In genomic region chr1:38767812-38768211, GRCm38 (mm10) we compare ENCODE assay signal across 8 mouse cellular contexts.
DNase-seq lines count a peak whose midpoint lies in the region; ATAC-seq and TF ChIP-seq lines count a peak whose summit lies in the region.

No protein-coding gene starts in this region.

- peak; percentile 88 for TF ChIP-seq CTCF in midbrain, postnatal 0 days (IDR thresholded peaks at IDR 0.05)

- H3K9ac ChIP-seq in intestine, embryonic 15.5 days = no peak overlapping the region
- no peak overlapping the region for H3K9ac ChIP-seq in limb, embryonic 15.5 days
- no peak overlapping the region for H3K9ac ChIP-seq in midbrain, postnatal 0 days (replicated peaks; ENCODE audit: low read length, poor library complexity, severe bottlenecking)

- H3K27me3 ChIP-seq in intestine, embryonic 15.5 days (replicated peaks) = no peaks in the 10 kb centered on the region
- H3K27me3 ChIP-seq in limb, embryonic 15.5 days = no peaks in the 10 kb centered on the region
- no peaks in the 10 kb centered on the region for H3K27me3 ChIP-seq in midbrain, postnatal 0 days (ENCODE audit: insufficient read depth, low read length)
- no peaks in the 10 kb centered on the region for H3K27me3 ChIP-seq in splenic B cell, adult 2 months (ENCODE audit: control insufficient read depth, insufficient read depth, low read length, poor library complexity, severe bottlenecking)

- no peak overlapping the region for H3K4me3 ChIP-seq in intestine, embryonic 15.5 days (replicated peaks)
- H3K4me3 ChIP-seq in limb, embryonic 15.5 days = peak overlapping the region; percentile 19; the same call in 1 of the 2 replicates
- no peak overlapping the region for H3K4me3 ChIP-seq in midbrain, postnatal 0 days (ENCODE audit: low read depth, low read length)

- no peak for ATAC-seq in cerebellum, adult (ENCODE audit: insufficient number of reproducible peaks, low FRiP score, low TSS enrichment)
- ATAC-seq in intestine, embryonic 15.5 days = peak; percentile 57; the same call in 1 of the 2 replicates
- ATAC-seq in limb, embryonic 15.5 days (ENCODE audit: insufficient number of reproducible peaks, low FRiP score, low TSS enrichment, low read depth) = no peak
- ATAC-seq in midbrain, postnatal 0 days (ENCODE audit: low FRiP score) = peak; percentile 78

- peak overlapping the region; percentile 46 for H3K4me2 ChIP-seq in intestine, embryonic 15.5 days (replicated peaks)
- peak overlapping the region; percentile 35; the same call in 1 of the 2 replicates for H3K4me2 ChIP-seq in limb, embryonic 15.5 days
- no peak overlapping the region for H3K4me2 ChIP-seq in midbrain, postnatal 0 days (ENCODE audit: low read depth, low read length, poor library complexity, severe bottlenecking)

- no peak overlapping the region for H3K27ac ChIP-seq in intestine, embryonic 15.5 days
- H3K27ac ChIP-seq in limb, embryonic 15.5 days = peak overlapping the region; percentile 74; the same call in 1 of the 2 replicates
- no peak overlapping the region for H3K27ac ChIP-seq in midbrain, postnatal 0 days (ENCODE audit: low read depth, low read length)

- H3K4me1 ChIP-seq in intestine, embryonic 15.5 days (replicated peaks) = 0 out of 2 replicates have a peak, but pooled peaks cover 4% of the 10 kb centered on the region
- peaks cover 43% of the 10 kb centered on the region for H3K4me1 ChIP-seq in limb, embryonic 15.5 days
- no peaks in the 10 kb centered on the region; the same call in 1 of the 2 replicates for H3K4me1 ChIP-seq in midbrain, postnatal 0 days (ENCODE audit: insufficient read depth, low read length)

- H3K36me3 ChIP-seq in intestine, embryonic 15.5 days = no peaks in the 10 kb centered on the region
- no peaks in the 10 kb centered on the region for H3K36me3 ChIP-seq in limb, embryonic 15.5 days
- H3K36me3 ChIP-seq in midbrain, postnatal 0 days (ENCODE audit: insufficient read depth, low read length) = no peaks in the 10 kb centered on the region
- H3K36me3 ChIP-seq in splenic B cell, adult 2 months (ENCODE audit: control insufficient read depth, insufficient read depth, low read length, poor library complexity, severe bottlenecking) = no peaks in the 10 kb centered on the region

- H3K9me3 ChIP-seq in intestine, embryonic 15.5 days = no peaks in the 10 kb centered on the region
- H3K9me3 ChIP-seq in limb, embryonic 15.5 days = no peaks in the 10 kb centered on the region
- no peaks in the 10 kb centered on the region for H3K9me3 ChIP-seq in midbrain, postnatal 0 days (ENCODE audit: low read length)

- 12% methylated on average over 11 of the region's 11 CpGs for WGBS in intestine, embryonic 15.5 days
- WGBS in limb, embryonic 15.5 days = 8% methylated on average over 11 of the region's 11 CpGs
- 9% methylated on average over 11 of the region's 11 CpGs for whole genome bisulfite sequencing in midbrain, postnatal 0 days

- DNase-seq in cerebellum, adult 18-20 months = peak; percentile 38 to 58
- DNase-seq in embryo, embryonic 10 days (ENCODE audit: low spot score) = peak; percentile 90
- DNase-seq in gastrocnemius, postnatal 25 days = peak; percentile 41
- DNase-seq in midbrain, postnatal 0 days (ENCODE audit: low spot score) = peak; percentile 80
- DNase-seq in splenic B cell, adult 2 months (ENCODE audit: low read depth, low spot score) = peak; percentile 80

Comparison
In these comparisons a context has a peak if more than half of its experiments do, and no peak if none do; other contexts are left out.
1. ATAC-seq: peak in intestine, embryonic 15.5 days (single experiment) and midbrain, postnatal 0 days (single experiment); none in cerebellum, adult (single experiment) and limb, embryonic 15.5 days (single experiment).
2. Peak in every context shown above with its lines, with median percentiles within 50 percentile points of each other: DNase-seq.